Mouse (Mus musculus) heart, adult 2 months (tissue): ENCODE measurements around the gene Maml3.

ENCODE experiments used
- CTCF ChIP-seq: fragments of 200-600 bp; IDR thresholded peaks from 2 replicates; pipeline ENCODE4 v1.8.1; 2022; ENCODE audit warnings: antibody characterized with exemption, mild to moderate bottlenecking, moderate library complexity
- EP300 ChIP-seq: fragments of 200-500 bp; IDR thresholded peaks from 2 replicates; pipeline ENCODE4 v1.6.1; 2011; ENCODE audit warnings: low read depth, low read length, control low read depth; ENCODE audit not compliant: insufficient read depth

DNA sequence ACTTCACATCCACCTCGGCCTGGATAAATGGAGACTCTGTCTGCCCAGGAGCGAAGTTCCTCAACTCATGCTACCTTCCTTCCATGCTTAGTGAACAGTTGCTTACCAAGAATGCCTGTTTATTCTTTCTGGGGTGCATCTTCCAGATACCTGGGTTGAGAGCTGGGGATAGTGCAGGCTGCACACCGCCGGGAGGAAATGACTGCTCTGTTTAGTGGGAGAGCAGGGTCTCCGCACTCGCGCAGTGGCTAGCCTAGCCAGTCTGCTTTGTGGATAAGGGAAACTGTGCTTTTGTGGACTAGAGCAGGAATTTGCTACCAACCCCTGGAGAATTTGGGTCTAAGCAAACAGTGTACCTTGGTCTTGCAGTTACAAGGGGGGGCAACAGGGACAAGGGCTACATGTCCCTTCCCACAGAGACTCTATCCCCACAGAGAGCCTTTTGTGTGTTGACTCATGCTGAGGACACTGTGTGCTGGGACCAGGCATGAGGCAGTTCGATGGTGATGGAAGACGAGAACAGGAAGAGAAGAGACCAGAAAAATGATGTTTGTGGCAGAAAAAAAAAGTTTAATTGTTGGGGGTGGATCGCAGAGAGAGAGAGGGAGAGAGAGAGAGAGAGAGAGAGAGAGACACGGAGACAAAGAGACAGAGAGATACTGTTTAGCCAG lies 442.9 kb downstream of the Maml3 start:
- TF ChIP-seq CTCF (no peak), EP300 (no peak)
